Mouse (Mus musculus): ENCODE measurements around the gene Mturn. TPM values are rescaled to one million over a fixed set of nuclear protein-coding genes. Genes with fewer than 3 reads are reported as not detected.

Mturn gene
- polyA plus RNA-seq, 1 experiment from 2014 or later = 5.0 TPM

DNA sequence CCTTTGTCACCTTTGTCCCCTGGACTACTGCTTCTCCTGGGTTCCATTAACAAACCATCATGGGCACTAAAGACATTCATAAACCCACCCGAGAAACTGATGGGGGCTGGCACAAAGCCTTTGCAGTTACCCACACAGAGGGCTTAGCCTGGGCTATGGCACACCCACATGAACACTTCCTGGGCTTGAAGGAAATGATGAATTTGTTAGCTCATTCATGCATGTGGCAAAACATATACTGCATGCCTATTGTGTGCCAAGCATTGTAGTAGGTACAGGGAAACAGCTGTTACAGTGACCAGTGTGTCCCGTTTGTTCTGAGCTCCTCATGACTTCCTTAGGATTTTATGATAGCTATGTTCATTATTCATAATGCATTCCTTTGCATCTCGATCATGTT lies 55.8 kb downstream of the Mturn start:
- no peak for ATAC-seq (ENCODE audit: extremely low read depth, insufficient number of reproducible peaks, low FRiP score, low TSS enrichment)
- WGBS = 63% methylated on average over 3 of the region's 3 CpGs

DNA sequence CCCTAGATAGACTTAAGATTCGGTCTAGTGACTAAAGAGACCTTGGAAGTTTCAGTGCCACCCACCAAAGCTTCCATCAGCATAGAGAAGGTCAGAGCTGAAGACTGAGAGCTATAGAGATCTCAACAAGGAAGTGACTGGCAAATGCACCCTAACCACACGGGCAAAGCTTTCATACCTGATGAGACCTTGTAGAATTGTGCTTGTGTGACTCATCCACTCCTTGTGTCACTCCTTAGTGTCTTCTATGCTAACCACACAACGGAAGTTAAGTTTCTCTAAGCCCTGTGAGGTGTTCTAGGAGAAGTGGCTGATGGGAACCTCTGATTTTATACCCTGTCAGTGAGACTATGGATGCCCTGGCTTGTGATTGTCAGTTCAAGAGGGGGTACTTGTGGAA lies 56.3 kb downstream of the Mturn start:
- H3K9me3 ChIP-seq = no peaks in the 10 kb centered on the region
- 76% methylated on average over 3 of the region's 3 CpGs for WGBS
- no peaks in the 10 kb centered on the region for H3K27me3 ChIP-seq (replicated peaks)
- no peaks in the 10 kb centered on the region for H3K4me1 ChIP-seq
- no peak overlapping the region for H3K27ac ChIP-seq (replicated peaks)
- H3K4me3 ChIP-seq = no peak overlapping the region
- no peaks in the 10 kb centered on the region for H3K36me3 ChIP-seq
- H3K9ac ChIP-seq = no peak overlapping the region
- no peak overlapping the region for H3K4me2 ChIP-seq
- ATAC-seq (ENCODE audit: extremely low read depth, insufficient number of reproducible peaks, low FRiP score, low TSS enrichment) = no peak

More for the DNA sequence above, 55.8 kb downstream of the Mturn start:
- Histone ChIP-seq H3K27me3 (replicated peaks) (no peaks in the 10 kb centered on the region), H3K4me2 (no peak overlapping the region), H3K9ac (no peak overlapping the region), H3K4me1 (no peaks in the 10 kb centered on the region), H3K4me3 (no peak overlapping the region), H3K36me3 (no peaks in the 10 kb centered on the region), H3K9me3 (no peaks in the 10 kb centered on the region), H3K27ac (replicated peaks) (no peak overlapping the region)

DNA sequence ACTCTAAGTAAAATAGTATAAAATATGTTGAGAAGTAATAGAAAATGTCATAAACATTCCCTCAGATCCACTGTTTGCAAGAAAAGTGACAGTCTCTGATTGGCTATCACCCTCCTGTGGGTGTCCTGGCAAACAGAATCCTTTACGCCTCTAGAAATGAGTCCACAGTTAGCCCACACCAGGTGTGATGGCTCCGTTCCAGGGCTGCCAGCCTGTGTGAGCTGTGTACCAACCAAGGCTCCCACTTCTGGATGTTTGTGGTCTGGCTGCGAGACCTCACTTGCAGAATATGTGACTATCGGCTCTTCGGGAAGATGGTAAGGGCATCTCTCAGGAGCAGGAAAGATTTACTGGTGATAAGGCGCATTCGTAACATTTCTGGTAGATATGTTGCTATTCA lies 67.6 kb downstream of the Mturn start:
- 88% methylated on average over 7 of the region's 7 CpGs for WGBS
- Histone ChIP-seq H3K4me2 (no peak overlapping the region), H3K27me3 (replicated peaks) (0 out of 2 replicates have a peak, but pooled peaks cover 6% of the 10 kb centered on the region), H3K9me3 (no peaks in the 10 kb centered on the region), H3K4me3 (no peak overlapping the region), H3K9ac (no peak overlapping the region), H3K27ac (replicated peaks) (no peak overlapping the region), H3K36me3 (no peaks in the 10 kb centered on the region), H3K4me1 (peaks cover 4% of the 10 kb centered on the region; the same call in 1 of the 2 replicates)
- no peak for ATAC-seq (ENCODE audit: extremely low read depth, insufficient number of reproducible peaks, low FRiP score, low TSS enrichment)

DNA sequence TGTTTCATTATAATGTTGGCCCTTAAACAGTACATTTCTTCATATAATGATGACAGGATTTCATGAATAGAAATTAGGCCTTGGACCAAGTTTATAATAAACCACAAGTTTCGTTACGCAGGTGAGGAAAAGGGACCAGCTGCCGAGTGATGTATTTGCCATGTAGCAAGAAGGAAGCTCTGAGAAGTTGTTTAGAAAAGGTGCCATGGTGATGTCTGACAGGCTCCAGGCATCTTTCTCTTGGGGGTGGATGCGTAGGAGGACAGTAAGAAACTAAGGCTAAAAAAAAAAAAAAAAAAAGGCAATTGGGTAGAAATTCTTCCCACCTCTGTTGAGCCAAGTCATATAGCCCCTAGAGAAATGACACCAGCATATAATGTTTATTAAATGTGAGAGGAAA lies 70.2 kb downstream of the Mturn start:
- WGBS = 62% methylated on average over 4 of the region's 4 CpGs
- Histone ChIP-seq H3K9me3 (no peaks in the 10 kb centered on the region), H3K4me2 (no peak overlapping the region), H3K27ac (replicated peaks) (no peak overlapping the region), H3K9ac (no peak overlapping the region), H3K4me3 (no peak overlapping the region), H3K27me3 (replicated peaks) (0 out of 2 replicates have a peak, but pooled peaks cover 6% of the 10 kb centered on the region), H3K36me3 (no peaks in the 10 kb centered on the region), H3K4me1 (peaks cover 4% of the 10 kb centered on the region; the same call in 1 of the 2 replicates)
- no peak for ATAC-seq (ENCODE audit: extremely low read depth, insufficient number of reproducible peaks, low FRiP score, low TSS enrichment)

DNA sequence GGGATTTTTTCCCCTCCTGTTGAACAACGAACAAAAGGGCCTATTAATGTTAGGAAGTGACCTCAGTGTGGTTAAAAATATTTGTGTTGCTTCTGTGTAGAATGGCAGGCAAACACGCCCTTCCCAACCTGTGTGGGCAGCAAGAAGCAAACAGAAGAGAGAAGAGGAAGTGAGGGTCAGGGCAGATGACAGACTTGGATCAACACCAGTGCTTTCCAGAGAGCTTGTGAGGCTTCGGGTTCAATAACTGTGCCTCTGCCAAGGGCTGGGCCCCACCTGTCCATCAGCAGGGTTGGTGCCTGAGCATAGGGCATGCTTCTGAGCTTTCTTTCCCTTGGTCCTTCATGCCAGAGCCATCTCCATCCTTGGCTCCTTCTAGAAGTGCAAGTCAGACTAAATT lies 70.7 kb downstream of the Mturn start:
- ATAC-seq (ENCODE audit: extremely low read depth, insufficient number of reproducible peaks, low FRiP score, low TSS enrichment) = no peak
- no peak overlapping the region for H3K4me2 ChIP-seq
- H3K9me3 ChIP-seq = no peaks in the 10 kb centered on the region
- 0 out of 2 replicates have a peak, but pooled peaks cover 2% of the 10 kb centered on the region for H3K27me3 ChIP-seq (replicated peaks)
- H3K9ac ChIP-seq = no peak overlapping the region
- no peaks in the 10 kb centered on the region for H3K36me3 ChIP-seq
- WGBS = 37% methylated on average over 3 of the region's 3 CpGs
- H3K4me1 ChIP-seq = peaks cover 4% of the 10 kb centered on the region; the same call in 1 of the 2 replicates
- no peak overlapping the region for H3K4me3 ChIP-seq
- no peak overlapping the region for H3K27ac ChIP-seq (replicated peaks)

Other genes with a start within 250 kb of the Mturn start
- 9.5 and 13.0 TPM in 2 replicates for gene Scrn1, start 115.1 kb upstream of the Mturn start, polyA plus RNA-seq (2015; fragmentation: Nextera tagmentation; extraction: Ambion mirVana)
- gene Plekha8, start 86.5 kb upstream of the Mturn start, polyA plus RNA-seq (2015; fragmentation: Nextera tagmentation; extraction: Ambion mirVana) = 6.4 and 7.5 TPM in 2 replicates
- 24.0 and 24.1 TPM in 2 replicates for gene Fkbp14, start 84.3 kb upstream of the Mturn start, polyA plus RNA-seq (2015; fragmentation: Nextera tagmentation; extraction: Ambion mirVana)
- 2.2 and 2.4 TPM in 2 replicates for gene Znrf2, start 135.3 kb downstream of the Mturn start, polyA plus RNA-seq (2015; fragmentation: Nextera tagmentation; extraction: Ambion mirVana)

Measured in heart, embryonic 13.5 days (tissue).